Mouse (Mus musculus): ENCODE measurements around the gene Dpy19l1.

Dpy19l1 gene

DNA sequence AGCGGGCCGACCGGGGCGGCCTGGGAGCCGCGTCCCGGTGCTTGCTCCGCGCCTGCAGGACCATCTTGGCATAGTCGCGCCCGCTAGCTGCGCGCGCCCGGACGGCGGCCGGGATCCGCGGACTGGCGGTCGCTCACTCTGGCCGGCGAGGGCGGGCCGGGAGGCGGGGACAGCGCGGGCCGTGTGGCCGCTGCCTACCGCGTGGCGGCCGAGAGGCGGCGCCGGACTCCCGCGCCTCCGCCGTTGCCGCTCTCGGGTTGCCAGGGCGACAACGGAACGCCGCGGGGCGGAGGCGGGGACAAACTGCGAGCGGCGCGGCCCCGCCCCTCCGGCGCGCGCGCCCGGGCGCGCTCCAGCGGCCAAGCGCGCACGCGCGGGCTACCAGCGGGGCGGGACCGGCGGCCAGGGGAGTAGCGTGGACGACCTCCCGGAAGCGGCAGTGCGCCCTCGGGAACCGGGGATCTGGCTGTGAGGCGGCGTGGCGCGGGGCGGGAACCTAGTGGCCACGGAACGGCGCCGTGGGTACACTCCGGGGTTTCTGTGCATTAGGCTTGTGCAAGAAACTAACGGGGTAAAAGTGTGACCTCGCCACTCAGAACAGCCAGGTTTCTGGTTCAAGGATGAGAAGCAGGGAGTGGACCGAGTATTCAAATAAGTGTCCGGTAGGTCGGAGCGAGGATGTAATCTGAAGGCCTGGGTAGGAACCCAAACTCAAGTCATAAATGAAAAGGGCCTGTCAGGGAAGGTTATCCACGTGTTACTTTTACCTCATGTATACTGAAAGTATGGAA lies at the start of gene Dpy19l1:
Dpy19l1 (minus strand) TSS at position 74 of the 791 bp plus-strand sequence.
- in situ Hi-C loops (cut with MboI, MseI): loop anchor here (10.0 to 25.0 kb wide), 2 partner anchors 684 to 752 kb away; partner anchors contain the start of gene Sept7

DNA sequence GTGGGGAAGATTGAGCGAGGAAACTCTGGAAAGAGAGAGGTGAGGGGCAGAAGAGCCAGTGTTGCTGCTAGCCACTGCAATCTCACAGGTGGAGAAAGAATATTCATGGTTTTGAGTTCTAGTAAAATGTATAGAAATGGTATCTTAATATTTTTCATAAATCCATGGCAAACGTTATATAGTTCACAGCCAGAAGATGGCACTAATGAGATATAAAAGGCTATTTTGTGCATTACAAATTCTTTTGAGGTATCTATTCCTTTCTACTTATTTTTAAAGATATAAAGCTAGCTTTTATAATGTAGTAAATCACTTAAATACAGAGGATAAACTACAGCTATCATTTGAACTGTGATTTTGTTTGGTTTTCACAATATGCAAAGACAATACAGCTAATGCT lies 35.2 kb upstream of the Dpy19l1 start:
- in situ Hi-C loops (cut with MboI, MseI): no loop called here

DNA sequence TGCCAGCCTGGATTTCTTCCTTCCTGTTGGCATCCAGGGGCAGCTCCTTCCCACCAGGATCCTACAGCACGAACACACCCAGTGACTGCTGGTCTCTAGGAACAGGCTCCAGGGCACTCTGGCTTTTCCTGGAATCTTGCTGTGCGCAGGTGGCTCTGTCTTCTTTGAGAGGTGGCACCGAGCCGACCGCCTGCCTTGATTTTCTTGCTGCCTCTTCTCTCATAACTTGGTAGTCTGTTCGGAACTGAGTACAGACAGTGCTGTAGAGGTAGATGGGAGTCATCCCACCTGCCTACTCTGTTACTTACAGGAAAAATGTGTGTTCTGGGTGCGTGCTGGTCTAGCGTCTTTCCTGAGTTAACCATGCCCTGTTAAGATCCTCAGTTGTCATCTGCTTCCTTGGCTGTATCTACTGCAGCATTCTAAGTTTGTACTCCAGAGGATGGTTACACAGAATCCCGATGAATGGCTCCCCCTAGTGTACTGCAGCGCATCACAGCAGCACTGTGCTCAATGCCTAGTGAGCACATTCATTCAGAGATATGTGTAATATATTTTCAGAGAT lies 13.7 kb upstream of the Dpy19l1 start:
- in situ Hi-C loops (cut with MboI, MseI): loop anchor here (10.0 to 25.0 kb wide), 2 partner anchors 392 to 671 kb away; no protein-coding TSS in a partner anchor

DNA sequence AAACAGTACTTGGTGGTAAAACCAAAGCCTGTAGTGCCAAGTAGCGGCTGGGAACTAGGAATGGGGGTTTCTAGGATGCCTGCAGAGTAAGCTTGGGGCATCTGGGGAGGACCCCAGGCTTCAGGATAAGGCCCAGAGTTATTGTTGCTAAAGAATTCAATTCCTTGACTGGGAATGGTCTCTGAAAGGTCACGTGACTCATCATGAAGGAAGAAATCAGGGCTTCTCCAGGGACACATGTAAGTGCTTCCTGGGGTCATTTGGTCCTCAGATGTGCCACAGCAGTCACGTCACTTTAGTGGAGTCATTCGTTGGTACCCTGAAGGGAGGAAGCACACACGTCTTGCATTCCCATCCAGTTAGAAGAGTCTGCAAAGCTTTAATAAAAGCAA lies 11.1 kb upstream of the Dpy19l1 start:
- in situ Hi-C loops (cut with MboI, MseI): loop anchor here (10.0 to 25.0 kb wide), 2 partner anchors 389 to 673 kb away; no protein-coding TSS in a partner anchor

DNA sequence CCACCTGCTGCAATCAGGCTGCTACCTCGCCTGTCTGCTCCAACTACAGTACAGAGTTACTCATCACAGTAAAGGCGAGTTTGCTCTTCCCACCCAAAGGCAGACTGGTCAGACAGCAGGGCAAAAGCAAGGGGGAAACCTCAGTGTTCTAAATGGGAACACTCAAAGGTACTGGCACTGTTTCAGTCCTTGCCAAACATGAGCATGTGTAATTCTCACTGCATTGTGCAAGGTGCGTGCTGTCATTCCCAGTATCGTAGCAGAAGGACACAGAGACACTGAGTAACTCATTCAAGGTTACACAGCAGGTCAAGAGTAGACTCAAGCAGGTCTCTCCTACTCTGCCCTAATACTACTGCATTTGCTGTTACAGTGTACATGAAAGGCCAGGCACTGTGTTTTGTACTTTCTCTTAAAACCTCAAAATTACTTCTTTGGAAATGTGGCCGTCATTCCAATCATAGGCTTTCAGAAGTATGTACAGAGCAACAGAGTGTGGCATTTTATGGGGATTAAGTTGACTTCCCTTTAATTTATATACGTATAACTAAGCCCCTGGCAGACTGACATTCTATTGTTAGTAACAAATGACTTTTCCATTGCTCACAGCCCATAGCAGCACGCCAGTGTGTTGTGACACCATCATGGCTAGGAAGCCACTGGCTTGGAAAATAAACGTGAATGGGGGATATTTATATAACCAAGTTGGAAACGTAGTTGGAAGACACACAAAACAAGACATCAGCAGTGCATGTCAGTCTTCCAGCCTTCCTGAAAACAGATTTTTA lies 10.5 kb upstream of the Dpy19l1 start:
- in situ Hi-C loops (cut with MboI, MseI): loop anchor here (10.0 to 25.0 kb wide), 2 partner anchors 389 to 674 kb away; no protein-coding TSS in a partner anchor

DNA sequence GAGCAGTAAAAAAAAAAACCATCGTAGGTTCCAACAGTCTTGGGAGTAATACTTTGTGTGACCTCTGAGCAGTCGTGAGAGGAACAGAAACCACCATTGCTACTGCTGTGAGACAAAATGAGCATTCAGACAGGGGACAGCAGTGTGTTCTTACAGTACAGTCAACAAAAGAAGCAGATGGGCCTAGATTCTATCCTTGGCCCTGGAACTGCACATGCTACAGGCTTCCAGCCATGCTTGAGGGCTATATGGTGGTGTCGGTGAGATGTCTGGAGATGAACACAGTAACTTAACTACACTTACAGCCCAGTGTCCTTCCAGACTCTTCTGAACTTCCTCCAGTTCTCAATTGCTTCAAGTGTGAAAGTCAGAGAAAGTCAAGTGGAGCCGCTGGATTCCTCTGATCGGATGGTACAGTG lies 9.2 kb upstream of the Dpy19l1 start:
- in situ Hi-C loops (cut with MboI, MseI): loop anchor here (10.0 to 25.0 kb wide), 2 partner anchors 387 to 675 kb away; no protein-coding TSS in a partner anchor

DNA sequence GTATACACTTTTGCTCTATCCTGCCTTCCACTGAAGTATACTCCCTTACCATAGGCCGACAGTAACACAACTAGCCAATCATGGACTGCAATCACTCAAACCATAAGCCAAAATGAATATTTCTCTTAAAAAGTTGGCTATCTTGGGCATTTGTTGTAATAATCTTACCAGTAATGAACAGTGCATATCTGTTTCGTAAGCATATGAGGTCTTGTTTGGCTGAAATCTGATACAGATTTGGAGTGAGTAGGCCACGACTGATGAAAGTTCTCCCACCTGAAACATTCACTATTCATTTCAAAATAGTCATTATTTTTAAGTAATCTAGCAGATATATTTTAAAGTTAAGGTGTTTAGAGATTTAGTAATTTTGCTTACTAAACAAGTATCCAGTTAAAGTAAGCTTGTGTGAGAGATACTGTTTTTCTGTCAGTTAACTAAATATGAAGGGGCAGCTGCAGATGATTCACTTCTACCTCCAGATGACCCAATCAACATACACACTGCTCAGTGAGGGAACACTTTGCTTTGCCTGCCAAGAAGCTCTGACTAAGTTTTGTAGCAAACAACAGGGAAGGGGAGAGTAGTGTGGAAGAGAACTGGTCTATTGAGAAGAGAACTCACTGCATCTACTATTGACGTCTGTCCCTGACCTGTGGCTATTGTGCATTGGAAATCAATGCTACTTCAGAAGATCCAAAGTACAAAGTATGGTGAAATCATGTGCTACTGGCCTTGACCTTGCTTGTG lies 8.6 kb upstream of the Dpy19l1 start:
- in situ Hi-C loops (cut with MboI, MseI): loop anchor here (10.0 to 25.0 kb wide), 2 partner anchors 387 to 676 kb away; no protein-coding TSS in a partner anchor

DNA sequence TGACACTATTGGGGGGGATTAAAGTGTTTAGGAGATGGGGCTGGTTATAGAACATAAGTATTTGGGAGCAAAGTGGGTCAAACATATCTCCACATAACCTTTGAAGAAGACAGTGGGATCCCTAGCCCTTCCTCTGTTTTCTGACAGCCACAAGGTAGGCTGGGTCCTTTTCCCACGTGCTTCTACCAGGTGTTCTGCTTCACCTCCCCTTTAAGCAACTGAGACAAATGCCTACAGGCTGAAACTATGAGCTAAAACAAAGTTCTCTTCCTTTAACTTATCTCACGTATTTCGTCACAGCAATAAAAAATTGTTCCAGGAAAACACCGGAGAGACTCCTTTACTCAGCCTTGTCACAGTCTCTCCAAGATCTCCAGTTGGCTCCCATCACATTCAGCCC lies 5.9 kb upstream of the Dpy19l1 start:
- in situ Hi-C loops (cut with MboI, MseI): loop anchor here (10.0 to 25.0 kb wide), 2 partner anchors 678 to 746 kb away; partner anchors contain the start of gene Sept7

DNA sequence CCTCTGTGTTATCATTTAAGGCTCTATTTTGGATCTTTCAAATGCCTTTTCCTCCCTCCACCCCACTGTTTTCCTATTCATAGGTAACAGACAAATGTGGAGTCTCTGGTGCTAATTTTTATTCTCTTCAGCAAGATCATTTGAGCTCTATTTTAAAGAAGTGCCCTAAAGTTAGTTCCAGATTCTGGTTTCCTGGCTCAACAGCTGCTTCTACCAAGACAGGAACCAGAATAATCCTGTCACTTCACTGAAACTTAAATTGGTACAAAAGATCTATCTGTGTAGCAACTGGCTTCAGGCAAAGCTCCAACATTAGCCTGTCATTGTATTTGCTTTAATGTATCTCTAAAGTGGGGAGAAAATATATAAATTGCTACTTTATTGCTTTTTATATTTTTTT lies 3.6 kb upstream of the Dpy19l1 start:
- in situ Hi-C loops (cut with MboI, MseI): loop anchor here (10.0 to 25.0 kb wide), 2 partner anchors 681 to 748 kb away; partner anchors contain the start of gene Sept7

DNA sequence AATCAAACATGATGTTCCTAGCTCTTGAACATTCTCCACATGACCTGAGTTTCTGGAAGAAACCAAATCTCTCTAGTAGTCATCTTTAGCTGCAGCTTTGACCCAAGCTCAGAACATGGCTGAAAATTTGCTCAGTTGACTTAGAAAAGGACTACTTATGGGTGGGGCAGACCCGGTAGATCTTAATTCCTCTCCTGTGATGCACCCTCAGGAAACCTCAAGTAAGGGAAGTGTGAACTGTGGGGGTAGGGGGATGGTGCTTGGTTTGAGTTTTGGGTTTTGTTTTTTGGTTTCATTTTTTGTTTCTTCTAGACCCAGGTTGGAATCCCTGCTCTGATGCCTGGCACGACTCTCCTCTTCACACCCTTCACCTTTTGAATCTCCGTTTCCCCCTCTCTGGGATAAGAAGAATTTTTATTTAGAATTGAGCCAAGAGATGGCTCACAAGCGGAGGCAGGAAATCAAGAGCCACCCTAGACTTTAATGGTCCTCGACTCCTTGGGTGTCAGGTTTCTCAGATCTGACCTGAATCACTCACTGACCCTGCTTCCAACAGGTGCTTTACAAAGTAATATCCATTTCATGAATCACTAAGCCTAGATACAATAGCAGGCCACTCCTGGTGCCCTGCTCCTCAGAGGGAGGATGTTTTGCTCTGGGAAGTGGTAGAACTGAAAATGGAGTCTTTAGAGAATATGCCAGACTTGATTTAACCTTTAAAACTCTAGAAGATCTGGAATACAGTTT lies 2.2 kb upstream of the Dpy19l1 start:
- in situ Hi-C loops (cut with MboI, MseI): loop anchor here (10.0 to 25.0 kb wide), 2 partner anchors 682 to 750 kb away; partner anchors contain the start of gene Sept7

DNA sequence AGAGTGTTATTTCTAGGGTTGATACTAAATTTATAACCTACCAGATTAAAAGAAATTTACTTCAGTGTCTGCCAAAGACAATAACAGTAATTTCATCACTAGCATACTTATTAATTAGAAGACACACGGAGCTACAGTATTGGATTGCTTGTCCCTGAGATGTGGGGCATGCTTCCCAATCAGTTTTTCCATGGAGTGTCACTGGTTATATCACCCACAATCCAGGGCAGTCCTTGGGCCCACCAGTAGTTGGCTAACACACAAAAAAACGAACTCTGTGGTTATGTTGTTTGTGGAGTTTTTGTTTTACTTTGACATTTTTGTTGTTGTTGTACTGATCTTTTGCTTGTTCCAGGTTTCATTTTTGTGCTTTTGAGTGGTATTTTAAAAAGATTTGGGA lies 1.4 kb upstream of the Dpy19l1 start:
- in situ Hi-C loops (cut with MboI, MseI): loop anchor here (10.0 to 25.0 kb wide), 2 partner anchors 683 to 750 kb away; partner anchors contain the start of gene Sept7

DNA sequence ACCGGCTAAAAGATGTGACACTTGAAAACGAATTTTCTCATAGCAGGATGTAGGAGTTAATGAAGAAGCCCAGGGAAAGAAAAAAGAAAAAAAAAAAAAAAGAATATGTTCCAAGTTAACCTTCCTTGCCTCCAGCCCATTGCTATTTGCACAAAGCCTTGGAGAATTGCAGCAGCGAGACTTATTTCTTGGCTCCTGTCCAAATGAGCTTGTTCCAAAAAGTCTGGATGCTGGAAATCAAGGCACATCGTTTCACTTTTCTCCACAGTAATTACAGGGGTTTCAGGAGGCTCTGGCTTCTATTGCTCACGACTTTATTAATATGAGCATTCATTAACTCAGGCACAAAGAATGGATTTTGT lies 899 bp upstream of the Dpy19l1 start:
- in situ Hi-C loops (cut with MboI, MseI): loop anchor here (10.0 to 25.0 kb wide), 2 partner anchors 683 to 751 kb away; partner anchors contain the start of gene Sept7

DNA sequence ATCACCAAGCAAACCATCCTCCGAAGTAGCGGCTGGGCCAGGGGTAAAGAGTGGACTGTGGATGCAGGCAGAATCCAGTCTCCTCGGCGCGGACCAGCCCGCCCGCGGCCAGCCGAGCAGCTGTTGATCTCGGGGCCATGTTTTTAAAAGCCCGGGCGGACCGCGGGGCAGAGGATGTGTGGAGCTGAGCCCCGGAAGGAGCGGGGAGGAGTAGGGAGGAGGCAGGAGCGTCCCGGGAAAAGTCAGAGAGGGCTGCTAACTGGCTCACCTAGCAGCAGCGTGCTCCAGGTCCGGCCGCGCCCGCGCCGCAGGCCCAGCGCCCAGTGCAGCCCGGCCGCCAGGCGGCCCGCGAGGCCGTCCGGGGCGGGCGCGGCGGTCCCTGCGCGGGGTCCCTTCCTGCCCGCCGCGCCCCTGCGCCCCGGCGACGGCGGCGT lies 352 bp downstream of the Dpy19l1 start:
- in situ Hi-C loops (cut with MboI, MseI): loop anchor here (10.0 to 25.0 kb wide), 2 partner anchors 685 to 752 kb away; partner anchors contain the start of gene Sept7

DNA sequence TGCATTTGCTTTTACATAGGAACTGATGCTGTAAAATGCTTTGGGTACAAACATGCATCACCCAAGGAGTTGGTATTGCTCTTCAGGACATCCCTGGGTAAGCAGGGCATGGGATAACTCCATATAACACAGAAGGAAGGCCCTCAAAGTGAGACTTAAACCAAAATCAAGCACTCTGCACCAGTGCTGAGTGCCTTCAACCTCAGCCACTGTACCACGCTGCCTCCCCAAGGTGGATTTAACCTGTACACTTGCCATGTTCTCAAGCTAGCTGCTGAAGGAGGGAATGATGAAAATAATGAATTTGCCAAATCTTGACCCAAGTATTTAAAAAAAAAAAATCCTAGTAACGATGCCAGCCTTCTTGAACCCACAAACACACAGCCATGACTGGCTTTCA lies 1.3 kb downstream of the Dpy19l1 start:
- in situ Hi-C loops (cut with MboI, MseI): loop anchor here (10.0 to 25.0 kb wide), 2 partner anchors 686 to 753 kb away; partner anchors contain the start of gene Sept7

DNA sequence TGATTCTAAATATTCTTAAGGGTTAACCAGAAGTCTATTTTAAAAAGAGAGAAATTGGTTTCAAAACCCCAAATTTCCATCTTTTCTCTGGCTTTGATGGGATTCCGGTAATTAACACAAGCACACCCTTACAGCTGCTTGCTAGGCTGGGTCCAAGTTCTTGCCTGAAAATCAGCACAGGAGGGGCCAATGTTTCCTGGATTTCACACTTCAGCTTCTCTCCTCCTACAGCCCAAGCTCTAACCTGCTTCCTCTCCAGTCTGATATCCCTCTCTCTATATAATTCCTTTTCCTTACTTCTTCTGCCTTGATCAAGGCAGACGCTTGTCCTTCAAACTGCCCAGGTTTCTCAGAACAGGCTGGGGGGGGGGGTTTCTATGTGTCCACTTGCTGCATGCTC lies 6.7 kb downstream of the Dpy19l1 start:
- in situ Hi-C loops (cut with MboI, MseI): no loop called here

DNA sequence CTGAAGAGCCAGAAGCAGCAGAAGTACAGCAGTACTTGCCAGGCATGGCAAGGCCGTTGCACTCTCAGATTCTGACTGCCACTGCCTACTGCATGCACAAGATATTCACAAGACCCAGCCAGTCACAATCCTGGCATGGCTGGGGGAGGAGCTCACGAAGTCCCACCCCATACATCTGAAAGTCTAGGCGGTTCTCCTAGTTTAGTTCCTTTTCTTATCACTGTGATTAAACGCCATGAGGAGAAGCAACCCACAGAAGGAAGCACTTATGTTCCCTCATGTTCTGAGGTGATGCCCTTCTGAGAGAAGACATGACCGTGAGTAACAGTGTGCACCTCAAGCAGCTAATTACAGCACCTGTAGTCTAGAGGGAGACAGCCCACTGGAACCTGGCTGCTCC lies 12.4 kb downstream of the Dpy19l1 start:
- in situ Hi-C loops (cut with MboI, MseI): no loop called here

DNA sequence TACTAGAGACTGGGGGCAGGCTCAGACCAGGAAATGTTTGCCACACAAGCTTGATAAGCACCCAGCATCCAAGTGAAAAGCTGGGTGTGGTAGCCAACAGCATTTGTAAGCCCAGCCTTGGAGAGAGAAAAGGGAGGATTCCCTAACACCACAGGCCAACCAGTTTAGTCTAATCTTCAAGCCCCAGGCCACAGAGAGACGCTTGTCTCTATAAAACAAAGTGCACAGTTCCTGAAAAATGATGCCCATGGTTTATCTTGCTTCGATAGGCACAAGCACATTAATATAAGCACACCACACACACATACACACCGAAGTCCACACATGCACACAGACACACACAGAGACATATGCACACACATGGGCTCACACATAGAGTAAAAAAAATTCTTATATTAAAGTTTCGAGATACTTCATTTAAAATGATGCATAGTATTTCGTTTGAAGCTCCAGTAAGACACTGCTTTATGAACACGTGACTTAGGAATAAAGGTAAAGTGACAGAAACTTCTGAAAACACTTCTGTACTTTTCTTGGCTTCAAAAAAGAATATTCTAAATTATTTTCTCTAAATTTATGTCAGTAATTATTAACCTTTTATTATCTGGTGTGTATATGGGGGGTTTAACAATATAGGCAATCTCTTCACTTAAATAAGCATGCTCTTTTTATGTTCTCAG lies 14.4 kb downstream of the Dpy19l1 start:
- in situ Hi-C loops (cut with MboI, MseI): no loop called here

DNA sequence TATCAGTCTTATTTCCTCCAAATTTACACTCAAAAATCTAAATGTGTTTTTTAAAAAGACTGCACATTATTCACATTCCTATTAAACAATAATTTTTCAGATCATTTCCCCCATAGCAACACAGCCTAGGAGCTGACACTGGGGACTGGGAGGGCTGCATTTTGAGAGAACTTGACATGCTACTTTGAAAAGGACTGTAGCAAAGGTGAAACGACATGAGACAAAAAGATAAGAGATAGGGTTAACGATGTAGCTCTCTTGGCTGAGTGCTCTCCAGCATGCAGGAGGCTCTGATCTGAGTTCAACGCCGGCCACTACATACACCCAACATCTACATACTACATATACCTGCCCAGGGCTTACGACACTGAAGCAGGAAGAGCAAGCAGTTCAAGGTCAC lies 20.6 kb downstream of the Dpy19l1 start:
- in situ Hi-C loops (cut with MboI, MseI): no loop called here

DNA sequence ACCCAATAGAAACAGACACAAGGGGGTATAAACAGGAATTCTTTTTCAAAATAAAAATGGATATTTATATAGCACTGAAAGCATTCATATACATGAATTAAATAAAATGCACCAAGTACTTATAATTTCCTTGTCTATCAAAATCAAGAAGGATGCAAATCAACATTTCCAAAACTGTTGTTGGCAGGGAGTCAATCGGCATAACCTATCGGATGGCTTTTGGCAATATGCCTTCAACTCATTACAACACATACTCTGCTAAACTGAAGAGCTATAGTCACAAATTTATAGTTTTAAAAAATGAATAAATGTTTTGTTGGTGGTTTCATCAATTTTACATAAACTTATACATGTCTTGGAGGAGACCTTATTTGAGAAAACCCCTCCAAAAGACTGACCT lies 25.7 kb downstream of the Dpy19l1 start:
- in situ Hi-C loops (cut with MboI, MseI): no loop called here
